In genomic region chr14:54152485-54153235, GRCm38 (mm10) we compare ENCODE assay signal across 9 mouse cellular contexts.
DNase-seq lines count a peak whose midpoint lies in the region; ATAC-seq and TF ChIP-seq lines count a peak whose summit lies in the region.
"Had no signal": no experiment of that assay in that cellular context is flagged by ENCODE, and none has a peak within 500 bp of the region (broad histone marks: within the 10 kb centered on the region; RNA-seq: fewer than 3 reads in every experiment).

No protein-coding gene starts in this region.

- no peak overlapping the region for H3K27ac ChIP-seq in kidney, postnatal 0 days
- H3K27ac ChIP-seq in liver, embryonic 12.5 days: peak overlapping the region; percentile 63
- H3K27ac ChIP-seq: embryonic facial prominence, embryonic 13.5 days had no signal

- H3K9ac ChIP-seq in kidney, postnatal 0 days (ENCODE audit: low read depth, low read length): no peak overlapping the region
- no peak overlapping the region; the same call in 1 of the 2 replicates for H3K9ac ChIP-seq in liver, embryonic 12.5 days
- H3K9ac ChIP-seq: embryonic facial prominence, embryonic 13.5 days had no signal

- 45% methylated on average over 6 of the region's 6 CpGs for WGBS in kidney, postnatal 0 days
- 17% methylated on average over 6 of the region's 6 CpGs for WGBS in liver, embryonic 12.5 days (ENCODE audit: insufficient replicate concordance)

- no peaks in the 10 kb centered on the region for H3K27me3 ChIP-seq in kidney, postnatal 0 days (ENCODE audit: insufficient read depth, low read length)
- peaks cover 4% of the 10 kb centered on the region; the same call in 1 of the 2 replicates for H3K27me3 ChIP-seq in liver, embryonic 12.5 days (replicated peaks)
- H3K27me3 ChIP-seq: embryonic facial prominence, embryonic 13.5 days had no signal

- H3K4me3 ChIP-seq in kidney, postnatal 0 days (replicated peaks; ENCODE audit: low read depth, low read length): no peak overlapping the region
- H3K4me3 ChIP-seq in liver, embryonic 12.5 days: no peak overlapping the region
- H3K4me3 ChIP-seq: embryonic facial prominence, embryonic 13.5 days had no signal

- H3K9me3 ChIP-seq in kidney, postnatal 0 days (replicated peaks; ENCODE audit: low read length): no peaks in the 10 kb centered on the region
- no peaks in the 10 kb centered on the region for H3K9me3 ChIP-seq in liver, embryonic 12.5 days (replicated peaks)
- H3K9me3 ChIP-seq: embryonic facial prominence, embryonic 13.5 days had no signal

- no peak for ATAC-seq in kidney, postnatal 0 days (replicated peaks; ENCODE audit: low FRiP score, low read depth)
- peak; percentile 95 for ATAC-seq in liver, embryonic 12.5 days

- peak; percentile 94 for TF ChIP-seq CTCF in kidney, postnatal 0 days (IDR thresholded peaks at IDR 0.05; ENCODE audit: low read depth)

- no peak overlapping the region for H3K4me2 ChIP-seq in kidney, postnatal 0 days (ENCODE audit: low read length)
- peak overlapping the region; percentile 15; the same call in 1 of the 2 replicates for H3K4me2 ChIP-seq in liver, embryonic 12.5 days
- H3K4me2 ChIP-seq: embryonic facial prominence, embryonic 13.5 days had no signal

- H3K4me1 ChIP-seq in kidney, postnatal 0 days (replicated peaks; ENCODE audit: insufficient read depth, low read length): no peaks in the 10 kb centered on the region
- peaks cover 33% of the 10 kb centered on the region for H3K4me1 ChIP-seq in liver, embryonic 12.5 days
- H3K4me1 ChIP-seq: embryonic facial prominence, embryonic 13.5 days had no signal

- DNase-seq in urinary bladder, adult 18-20 months (ENCODE audit: low spot score in 2 of 2): peak; percentile 46 to 50
- no peak for DNase-seq in urinary bladder, postnatal 10 days (ENCODE audit: low spot score)
- DNase-seq in cerebellum, postnatal 10 days: peak; percentile 87 to 88
- DNase-seq in gastrocnemius, postnatal 4 days (ENCODE audit: low spot score in 2 of 2): peak; percentile 60 to 77
- peak; percentile 87 for DNase-seq in kidney, postnatal 0 days (ENCODE audit: low spot score)
- peak; percentile 74 for DNase-seq in retina, embryonic 14.5 days (ENCODE audit: low spot score)
- DNase-seq in thymus, postnatal 36 days: peak; percentile 81 to 82

- H3K36me3 ChIP-seq in kidney, postnatal 0 days (ENCODE audit: insufficient read depth, low read length): no peaks in the 10 kb centered on the region
- H3K36me3 ChIP-seq in liver, embryonic 12.5 days: no peaks in the 10 kb centered on the region
- H3K36me3 ChIP-seq: embryonic facial prominence, embryonic 13.5 days had no signal
